Mouse (Mus musculus) liver, embryonic 12.5 days (tissue): ENCODE measurements around the gene Cant1. TPM values are rescaled to one million over a fixed set of nuclear protein-coding genes. Genes with fewer than 3 reads are reported as not detected.

Experiments
- ATAC-seq: fragments of 200-750 bp; cut with Nextera tagmentation; 2 replicates; pipeline ENCODE4 v1.8.0; 2017; ENCODE audit warnings: moderate number of reproducible peaks, mild to moderate bottlenecking, moderate library complexity
- H3K27ac ChIP-seq: fragments of 300-500 bp; sonication (generic); 2 replicates; pipeline ENCODE4 v1.5.1; 2016; ENCODE audit warnings: mild to moderate bottlenecking
- H3K27me3 ChIP-seq: fragments of 300-500 bp; sonication (generic); replicated peaks from 2 replicates; pipeline ENCODE4 v1.6.1; 2016; ENCODE audit warnings: mild to moderate bottlenecking, moderate library complexity
- H3K36me3 ChIP-seq: fragments of 300-500 bp; sonication (generic); 2 replicates; pipeline ENCODE4 v1.6.1; 2016; ENCODE audit warnings: mild to moderate bottlenecking, moderate library complexity
- H3K4me1 ChIP-seq: fragments of 300-500 bp; sonication (generic); 2 replicates; pipeline ENCODE4 v1.6.1; 2016
- H3K4me2 ChIP-seq: fragments of 300-500 bp; sonication (generic); 2 replicates; pipeline ENCODE4 v1.6.1; 2016; ENCODE audit warnings: mild to moderate bottlenecking, moderate library complexity
- H3K4me3 ChIP-seq: fragments of 300-500 bp; sonication (generic); 2 replicates; pipeline ENCODE4 v1.5.1; 2016; ENCODE audit warnings: mild to moderate bottlenecking, moderate library complexity
- H3K9ac ChIP-seq: fragments of 300-500 bp; sonication (generic); 2 replicates; pipeline ENCODE4 v1.6.1; 2016; ENCODE audit warnings: mild to moderate bottlenecking, moderate library complexity
- H3K9me3 ChIP-seq: fragments of 300-500 bp; sonication (generic); replicated peaks from 2 replicates; pipeline ENCODE4 v1.6.1; 2016; ENCODE audit warnings: mild to moderate bottlenecking, moderate library complexity
- WGBS: fragments of 180-500 bp; shearing (Covaris S2); methylation state at CpG from one replicate; pipeline ENCODE4 v1.1.7; 2016; ENCODE audit not compliant: insufficient replicate concordance; 5-methylcytosine and 5-hydroxymethylcytosine counted together
- polyA plus RNA-seq: library from polyadenylated mRNA; unstranded; fragments of >200 nt; fragmentation: Nextera tagmentation; extraction: Ambion mirVana; gene quantifications from 2 replicates; pipeline ENCODE4 v1.2.1, GENCODE M21; 2016

Gene Cant1
- polyA plus RNA-seq, 1 experiment from 2014 or later = 14.5 TPM

GRCm38 (mm10) chr11:118415630-118416029, 3.3 kb downstream of the Cant1 start:
- H3K27ac ChIP-seq = no peak overlapping the region
- peaks cover 33% of the 10 kb centered on the region for H3K4me1 ChIP-seq
- 72% methylated on average over 6 of the region's 6 CpGs for WGBS
- no peaks in the 10 kb centered on the region for H3K27me3 ChIP-seq
- no peaks in the 10 kb centered on the region for H3K9me3 ChIP-seq
- H3K4me2 ChIP-seq = no peak overlapping the region
- no peak overlapping the region for H3K9ac ChIP-seq
- peaks cover 62% of the 10 kb centered on the region for H3K36me3 ChIP-seq
- ATAC-seq = no peak
- no peak overlapping the region for H3K4me3 ChIP-seq

DNA sequence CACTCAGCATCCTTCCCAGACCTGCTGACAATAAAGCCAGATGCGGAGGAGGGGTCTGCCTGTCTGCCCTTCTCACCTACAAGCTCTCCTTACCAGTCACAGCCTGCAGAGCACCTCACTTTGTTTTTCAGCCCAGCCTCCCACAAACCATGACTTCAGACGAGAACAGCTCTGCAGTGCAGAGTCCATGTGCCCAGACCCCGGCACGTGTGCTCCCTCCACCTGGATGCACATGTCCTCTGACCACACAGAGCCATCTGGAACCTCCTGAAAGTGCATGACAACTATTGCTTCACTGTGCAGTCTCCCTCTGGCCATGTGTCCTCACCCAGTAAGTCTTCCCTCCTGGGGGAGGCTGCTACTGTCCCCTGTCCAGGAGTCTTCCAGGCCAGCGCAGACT, 4.6 kb downstream of the Cant1 start:
- Histone ChIP-seq H3K27me3 (no peaks in the 10 kb centered on the region), H3K9ac (no peak overlapping the region), H3K4me3 (no peak overlapping the region), H3K4me1 (peaks cover 29% of the 10 kb centered on the region), H3K27ac (no peak overlapping the region), H3K9me3 (no peaks in the 10 kb centered on the region), H3K4me2 (no peak overlapping the region), H3K36me3 (peaks cover 73% of the 10 kb centered on the region)
- ATAC-seq = no peak
- 79% methylated on average over 5 of the region's 5 CpGs for WGBS

GRCm38 (mm10) chr11:118413055-118413454, 5.8 kb downstream of the Cant1 start:
- no peaks in the 10 kb centered on the region for H3K9me3 ChIP-seq
- H3K27ac ChIP-seq = no peak overlapping the region
- no peak overlapping the region for H3K9ac ChIP-seq
- no peaks in the 10 kb centered on the region for H3K27me3 ChIP-seq
- H3K4me3 ChIP-seq = no peak overlapping the region
- 73% methylated on average over 4 of the region's 4 CpGs for WGBS
- H3K4me2 ChIP-seq = no peak overlapping the region
- H3K36me3 ChIP-seq = peaks cover 84% of the 10 kb centered on the region
- peaks cover 24% of the 10 kb centered on the region for H3K4me1 ChIP-seq
- no peak for ATAC-seq

- peaks cover 19% of the 10 kb centered on the region for H3K4me1 ChIP-seq
- no peak overlapping the region for H3K27ac ChIP-seq
- WGBS = 87% methylated on average over 2 of the region's 2 CpGs
- H3K4me3 ChIP-seq = no peak overlapping the region
- no peak overlapping the region for H3K9ac ChIP-seq
- no peak overlapping the region for H3K4me2 ChIP-seq
- peaks cover 88% of the 10 kb centered on the region for H3K36me3 ChIP-seq
- no peaks in the 10 kb centered on the region for H3K27me3 ChIP-seq
- no peak for ATAC-seq
- no peaks in the 10 kb centered on the region for H3K9me3 ChIP-seq
Observed at GRCm38 (mm10) chr11:118412601-118413000, 6.3 kb downstream of the Cant1 start.

GRCm38 (mm10) chr11:118411271-118411670, 7.6 kb downstream of the Cant1 start:
- peaks cover 6% of the 10 kb centered on the region; the same call in 1 of the 2 replicates for H3K4me1 ChIP-seq
- WGBS = 93% methylated on average over 8 of the region's 8 CpGs
- H3K4me2 ChIP-seq = no peak overlapping the region
- peaks cover 90% of the 10 kb centered on the region for H3K36me3 ChIP-seq
- no peaks in the 10 kb centered on the region for H3K27me3 ChIP-seq
- ATAC-seq = no peak
- no peaks in the 10 kb centered on the region for H3K9me3 ChIP-seq
- no peak overlapping the region for H3K27ac ChIP-seq
- no peak overlapping the region for H3K9ac ChIP-seq
- no peak overlapping the region for H3K4me3 ChIP-seq

DNA sequence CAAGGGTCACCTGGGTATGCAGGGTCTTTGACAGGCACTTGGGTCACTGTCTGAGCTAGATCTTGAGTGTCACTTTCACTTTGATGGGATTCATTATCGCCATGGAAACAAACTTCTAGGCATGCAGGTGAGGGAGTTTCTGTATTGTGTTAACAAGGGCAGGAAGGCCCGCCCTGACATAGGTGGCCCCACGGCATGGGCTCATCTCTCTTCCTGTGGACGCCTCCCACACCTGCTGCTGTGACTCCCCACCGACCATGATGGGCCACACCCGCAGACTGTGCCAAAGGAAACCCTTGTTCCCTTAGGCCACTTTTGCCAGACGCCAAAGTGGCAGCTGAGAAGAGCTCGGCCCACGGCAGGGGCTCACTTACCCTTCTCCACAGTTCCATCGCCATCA, 8.4 kb downstream of the Cant1 start:
- H3K4me2 ChIP-seq = no peak overlapping the region
- H3K27ac ChIP-seq = no peak overlapping the region
- WGBS = 83% methylated on average over 10 of the region's 10 CpGs
- H3K9me3 ChIP-seq = no peaks in the 10 kb centered on the region
- H3K9ac ChIP-seq = no peak overlapping the region
- no peak overlapping the region for H3K4me3 ChIP-seq
- peaks cover 90% of the 10 kb centered on the region for H3K36me3 ChIP-seq
- H3K4me1 ChIP-seq = 0 out of 2 replicates have a peak, but pooled peaks cover 6% of the 10 kb centered on the region
- ATAC-seq = no peak
- no peaks in the 10 kb centered on the region for H3K27me3 ChIP-seq

DNA sequence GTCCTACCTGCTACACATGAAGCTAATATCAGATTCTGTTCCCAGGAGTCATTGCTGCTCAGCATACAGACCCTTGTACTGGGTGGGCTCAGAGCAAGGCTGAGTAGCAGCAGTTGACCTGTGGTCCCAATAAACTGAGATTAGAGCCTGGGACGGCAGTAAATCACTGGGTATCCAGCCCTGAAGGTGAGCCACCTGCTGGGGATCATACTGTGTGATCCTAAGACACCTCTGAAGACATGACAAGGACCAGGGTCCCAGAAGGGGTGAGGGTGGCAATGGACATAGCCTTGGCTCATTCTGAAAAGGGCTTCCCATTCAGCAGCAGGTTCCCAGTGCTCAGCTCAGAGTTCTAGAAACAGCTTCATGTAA, 8.8 kb downstream of the Cant1 start:
- 57% methylated on average over 1 of the region's 1 CpGs for WGBS
- Histone ChIP-seq H3K4me3 (no peak overlapping the region), H3K36me3 (peaks cover 89% of the 10 kb centered on the region), H3K9me3 (no peaks in the 10 kb centered on the region), H3K4me1 (0 out of 2 replicates have a peak, but pooled peaks cover 6% of the 10 kb centered on the region), H3K27me3 (no peaks in the 10 kb centered on the region), H3K9ac (no peak overlapping the region), H3K27ac (no peak overlapping the region), H3K4me2 (no peak overlapping the region)
- ATAC-seq = no peak

- no peak overlapping the region for H3K4me3 ChIP-seq
- no peaks in the 10 kb centered on the region for H3K9me3 ChIP-seq
- ATAC-seq = no peak
- H3K4me1 ChIP-seq = 0 out of 2 replicates have a peak, but pooled peaks cover 6% of the 10 kb centered on the region
- no peak overlapping the region for H3K4me2 ChIP-seq
- H3K27me3 ChIP-seq = no peaks in the 10 kb centered on the region
- WGBS = 65% methylated on average over 12 of the region's 12 CpGs
- H3K9ac ChIP-seq = no peak overlapping the region
- no peak overlapping the region for H3K27ac ChIP-seq
- peaks cover 82% of the 10 kb centered on the region for H3K36me3 ChIP-seq
Observed at GRCm38 (mm10) chr11:118409106-118410072, 9.5 kb downstream of the Cant1 start.

DNA sequence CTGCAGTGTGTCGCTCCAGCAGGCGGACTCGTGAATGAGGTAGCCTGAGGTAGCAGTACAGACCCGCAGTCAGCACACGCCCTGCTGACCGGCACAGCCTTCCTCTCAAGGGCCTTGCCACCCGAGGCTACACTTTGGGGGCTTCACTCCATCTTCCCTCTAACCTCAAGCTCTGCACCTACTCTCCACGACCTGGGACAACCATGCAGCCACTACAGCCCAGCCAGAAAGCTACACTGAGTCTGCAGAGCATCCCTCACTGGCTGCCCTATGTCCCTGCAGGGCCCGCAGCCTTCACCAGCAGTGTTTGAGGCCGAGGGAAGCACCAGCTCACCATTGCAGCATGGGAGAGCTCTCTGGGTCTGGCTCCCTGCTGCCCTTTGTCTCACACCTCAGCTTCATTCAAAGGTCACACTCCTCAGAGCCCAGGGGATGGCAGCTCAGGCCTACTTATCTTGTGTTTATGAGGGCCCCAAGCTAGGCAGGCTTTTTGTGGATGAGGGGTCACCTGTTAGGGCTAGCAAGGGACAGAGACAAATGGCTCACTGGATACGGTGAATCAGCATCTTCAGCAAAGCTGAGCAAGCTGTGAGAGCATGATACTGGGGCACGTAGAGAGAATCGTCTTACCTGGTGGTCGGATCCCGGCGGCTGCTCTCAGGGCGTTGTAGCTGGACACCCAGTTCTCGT, 10.7 kb downstream of the Cant1 start:
- H3K9ac ChIP-seq = no peak overlapping the region
- ATAC-seq = no peak
- no peak overlapping the region for H3K4me3 ChIP-seq
- 73% methylated on average over 18 of the region's 18 CpGs for WGBS
- no peaks in the 10 kb centered on the region for H3K27me3 ChIP-seq
- 0 out of 2 replicates have a peak, but pooled peaks cover 6% of the 10 kb centered on the region for H3K4me1 ChIP-seq
- peaks cover 71% of the 10 kb centered on the region for H3K36me3 ChIP-seq
- no peak overlapping the region for H3K4me2 ChIP-seq
- no peak overlapping the region for H3K27ac ChIP-seq
- no peaks in the 10 kb centered on the region for H3K9me3 ChIP-seq

- H3K9ac ChIP-seq = no peak overlapping the region
- no peak overlapping the region for H3K27ac ChIP-seq
- no peak for ATAC-seq
- no peaks in the 10 kb centered on the region for H3K27me3 ChIP-seq
- no peaks in the 10 kb centered on the region for H3K9me3 ChIP-seq
- WGBS = 80% methylated on average over 23 of the region's 23 CpGs
- peaks cover 8% of the 10 kb centered on the region for H3K4me1 ChIP-seq
- H3K36me3 ChIP-seq = peaks cover 67% of the 10 kb centered on the region
- H3K4me3 ChIP-seq = no peak overlapping the region
- no peak overlapping the region for H3K4me2 ChIP-seq
Observed at GRCm38 (mm10) chr11:118407318-118407910, 11.5 kb downstream of the Cant1 start.

DNA sequence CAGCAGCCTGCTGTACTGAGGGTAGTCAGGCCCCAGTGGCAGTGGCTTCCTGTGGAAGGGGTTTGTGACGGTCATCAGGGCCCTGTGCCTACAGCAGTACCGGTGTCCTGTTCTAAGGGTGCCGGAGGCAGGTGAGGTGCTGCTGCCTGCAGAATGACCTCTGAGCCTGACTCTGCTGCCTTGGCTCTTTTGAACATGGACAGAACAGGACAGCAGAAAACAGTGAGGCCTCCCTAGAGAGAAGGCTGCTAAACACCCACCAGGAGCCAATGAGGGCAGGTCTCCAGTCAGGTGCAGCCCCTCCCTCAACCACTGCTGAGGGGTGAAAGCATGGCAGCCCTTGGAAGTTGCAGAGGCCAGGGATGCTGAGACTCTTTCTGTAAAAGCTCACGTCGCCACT, 12.4 kb downstream of the Cant1 start:
- no peak overlapping the region for H3K4me2 ChIP-seq
- H3K9me3 ChIP-seq = no peaks in the 10 kb centered on the region
- no peak overlapping the region for H3K9ac ChIP-seq
- peaks cover 17% of the 10 kb centered on the region for H3K4me1 ChIP-seq
- no peak for ATAC-seq
- H3K27ac ChIP-seq = no peak overlapping the region
- WGBS = 85% methylated on average over 5 of the region's 5 CpGs
- no peak overlapping the region for H3K4me3 ChIP-seq
- H3K36me3 ChIP-seq = peaks cover 60% of the 10 kb centered on the region
- no peaks in the 10 kb centered on the region for H3K27me3 ChIP-seq

DNA sequence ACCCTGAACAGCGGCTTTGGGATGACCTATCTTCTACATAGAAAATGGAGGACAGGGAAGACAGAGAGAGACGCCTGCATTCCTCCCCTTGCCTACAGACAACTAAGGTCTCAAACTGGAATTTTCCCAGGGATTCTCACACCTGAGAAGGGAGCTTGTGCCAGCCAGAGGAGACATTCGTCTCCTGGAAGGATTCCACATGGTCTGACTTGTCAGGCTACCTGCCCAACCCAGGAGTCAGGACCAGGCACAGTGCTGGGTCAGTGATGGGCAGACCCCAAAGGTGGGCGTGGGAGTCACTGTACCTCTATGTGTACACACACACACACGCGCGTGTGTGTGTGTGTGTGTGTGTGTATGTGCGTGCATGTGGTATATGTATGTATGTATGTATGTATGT, 13.6 kb downstream of the Cant1 start:
- Histone ChIP-seq H3K36me3 (peaks cover 48% of the 10 kb centered on the region), H3K27ac (no peak overlapping the region), H3K4me3 (no peak overlapping the region), H3K27me3 (no peaks in the 10 kb centered on the region), H3K9me3 (no peaks in the 10 kb centered on the region), H3K9ac (no peak overlapping the region), H3K4me1 (peaks cover 29% of the 10 kb centered on the region), H3K4me2 (no peak overlapping the region)
- 77% methylated on average over 8 of the region's 8 CpGs for WGBS
- ATAC-seq = no peak
